Mouse (Mus musculus) monocyte, adult 5-6 weeks (primary cell): ENCODE results near the gene Haus4. TPM values are rescaled to one million over a fixed set of nuclear protein-coding genes. Genes with fewer than 3 reads are reported as not detected.

ENCODE experiments used
- ATAC-seq: fragments of 153-309, 156-312 bp; replicated peaks from 2 replicates; pipeline ENCODE4 v1.8.0; 2017; ENCODE audit warnings: mild to moderate bottlenecking; ENCODE audit not compliant: low TSS enrichment, insufficient number of reproducible peaks, severe bottlenecking, poor library complexity, low FRiP score
- total RNA-seq: library from RNA; stranded (forward); fragments of 200-1000, 200-491, 200-594 nt; gene quantifications from 3 replicates; pipeline ENCODE4 v1.2.3, GENCODE M21; 2017

The Haus4 gene
- 22.6 to 36.0 TPM (median 32.4 TPM) in 3 replicates for total RNA-seq

DNA sequence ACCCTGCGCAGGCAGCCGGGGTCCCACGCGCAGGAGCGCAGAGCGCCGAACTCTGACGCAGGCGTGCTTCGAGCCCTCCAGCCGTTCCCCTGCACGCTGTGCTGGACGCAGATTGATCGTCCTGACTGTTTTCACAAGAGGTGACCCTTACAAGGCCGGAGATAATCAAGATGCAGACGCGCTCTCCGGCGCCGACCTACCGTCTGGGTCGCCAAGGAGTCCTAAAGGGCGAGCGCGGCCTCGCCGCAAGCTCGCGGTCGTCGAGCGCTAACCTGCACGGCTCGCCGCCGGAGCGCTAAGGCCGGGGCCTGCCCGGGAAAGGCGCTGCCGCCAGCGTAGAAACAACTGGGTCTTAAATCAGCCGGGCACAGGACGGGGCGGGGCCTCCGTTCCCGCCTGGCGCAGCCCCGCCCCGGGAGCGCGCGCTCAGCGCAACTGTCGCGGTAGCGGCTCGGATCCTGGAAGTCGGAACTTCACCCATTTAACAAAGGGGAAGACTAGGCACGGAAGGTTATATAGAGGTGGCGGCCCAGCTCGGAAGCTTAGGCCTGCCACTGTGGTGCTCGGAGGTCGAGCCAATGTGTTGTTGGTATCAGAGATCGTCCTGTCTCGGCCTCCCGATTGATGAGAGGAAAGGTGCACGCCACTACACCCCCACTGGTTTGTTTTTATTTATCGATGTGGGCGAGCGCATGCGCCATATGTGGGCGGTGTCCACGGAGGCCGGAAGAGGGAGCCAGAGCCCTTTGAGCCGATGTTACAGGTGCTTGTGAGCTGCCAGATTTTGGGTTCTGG is at the start of gene Haus4:
Haus4 (minus strand) TSS at position 642 of the 795 bp plus-strand sequence.
- ATAC-seq: peak; percentile 91

DNA sequence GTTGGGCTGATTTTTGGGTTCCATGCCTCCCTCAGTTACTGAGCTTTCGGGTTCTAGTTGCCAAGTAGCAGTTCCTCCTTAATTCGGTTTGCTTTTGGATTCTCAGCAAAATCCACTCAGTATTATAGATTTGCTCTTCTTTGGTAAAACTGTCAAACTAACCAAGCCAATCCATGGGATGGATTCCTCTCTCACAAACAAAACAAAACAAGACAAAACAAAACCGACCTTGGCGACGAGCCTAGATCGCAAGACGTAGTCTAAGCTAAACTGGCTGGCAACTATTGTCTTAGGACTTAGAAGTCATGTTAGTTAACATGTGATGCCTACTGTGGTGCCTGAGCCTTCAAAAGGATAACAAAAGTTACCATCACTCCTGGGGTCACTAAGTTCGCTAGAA is 49.3 kb upstream of the Haus4 start:
- no peak for ATAC-seq

DNA sequence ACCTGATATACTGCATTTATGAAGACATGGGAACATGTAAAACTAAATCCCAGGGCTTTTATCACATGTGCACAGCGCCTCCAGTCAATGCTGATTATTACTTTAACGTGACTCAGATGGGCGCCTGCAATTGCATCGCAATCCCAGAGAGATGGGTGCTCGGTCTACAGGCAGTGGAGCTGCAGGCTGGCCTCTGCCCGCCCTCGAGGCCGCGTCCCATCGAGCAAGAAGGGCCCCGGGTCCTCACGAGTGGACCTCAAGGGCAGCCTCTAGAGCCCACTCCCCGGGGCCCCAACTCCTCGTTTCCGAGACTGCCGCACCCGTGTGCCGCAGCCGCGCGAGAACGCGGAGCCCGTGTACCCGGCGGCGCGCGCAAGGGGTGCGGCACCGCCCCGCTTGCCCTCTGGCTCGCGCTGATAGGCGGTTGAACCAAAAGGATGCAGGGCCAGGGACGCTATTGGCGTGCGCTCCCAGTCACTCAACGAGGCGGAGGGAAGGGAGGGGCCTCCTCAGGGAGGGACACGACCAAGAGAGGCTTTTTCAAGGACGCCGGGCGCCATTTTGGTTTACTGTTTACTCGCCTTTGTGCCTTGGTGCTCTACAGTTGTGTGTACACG is 48.7 kb upstream of the Haus4 start:
- peak; percentile 100 for ATAC-seq

DNA sequence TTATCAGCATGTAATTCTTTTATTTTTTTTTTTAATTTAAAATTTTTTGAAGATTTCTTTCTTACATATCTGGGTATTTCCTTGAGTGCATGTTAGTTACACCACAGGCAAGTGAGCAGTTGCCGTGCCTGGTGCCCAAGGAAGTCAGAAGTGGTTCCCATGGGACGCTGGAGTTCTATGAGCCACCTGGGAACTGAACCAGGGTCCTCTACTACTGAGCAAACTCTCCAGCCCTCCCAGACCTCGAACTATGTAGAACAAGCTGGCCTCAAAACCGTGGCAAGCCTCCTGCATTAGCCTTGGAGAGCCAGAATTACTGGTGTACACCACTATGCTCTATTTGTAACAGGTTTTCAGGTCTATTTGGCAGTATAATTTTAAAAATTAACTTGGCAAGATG is 48.2 kb upstream of the Haus4 start:
- no peak for ATAC-seq

GRCm38 (mm10) chr14:54601601-54602000 is 47.2 kb upstream of the Haus4 start:
- no peak for ATAC-seq

GRCm38 (mm10) chr14:54597084-54597483 is 42.7 kb upstream of the Haus4 start:
- ATAC-seq: no peak; the same call in 1 of the 2 replicates

DNA sequence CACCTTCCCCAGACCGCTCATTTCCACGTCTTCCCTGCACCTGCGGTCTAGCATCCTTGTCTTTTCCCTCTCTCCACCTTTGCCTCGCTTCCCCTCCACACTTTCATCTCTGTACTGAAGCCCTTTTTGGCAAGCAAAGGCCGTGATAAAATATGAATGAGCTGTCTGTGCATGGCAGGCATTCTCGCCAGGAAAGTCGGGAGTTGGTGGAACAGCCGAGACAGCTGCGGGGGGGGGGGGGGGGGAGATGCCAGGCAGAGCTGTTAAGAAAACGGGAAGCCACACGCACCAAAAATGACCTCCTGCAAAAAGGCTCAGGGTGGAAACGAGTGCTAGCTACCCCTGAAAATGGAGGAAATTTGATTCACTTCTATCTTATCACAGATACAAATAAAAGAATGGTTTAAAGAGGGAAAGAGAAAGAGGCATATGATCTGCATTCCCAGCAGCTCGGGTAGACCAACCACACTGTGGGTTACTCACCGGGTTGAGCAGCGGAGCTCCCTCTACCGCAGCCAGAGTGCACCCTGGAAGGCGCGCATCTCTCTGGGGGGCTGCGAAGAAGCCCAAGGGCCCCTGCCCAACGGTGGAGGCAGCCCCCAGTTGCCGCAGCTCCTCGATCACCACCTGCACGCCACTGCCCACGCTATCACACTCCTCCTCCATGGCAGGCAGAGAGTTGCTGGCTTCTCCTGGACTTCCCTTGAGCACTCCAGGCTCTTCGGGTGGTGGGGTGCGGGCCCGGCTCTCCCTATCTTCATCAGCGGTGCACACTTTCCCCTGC is 40.4 kb upstream of the Haus4 start:
- no peak for ATAC-seq

DNA sequence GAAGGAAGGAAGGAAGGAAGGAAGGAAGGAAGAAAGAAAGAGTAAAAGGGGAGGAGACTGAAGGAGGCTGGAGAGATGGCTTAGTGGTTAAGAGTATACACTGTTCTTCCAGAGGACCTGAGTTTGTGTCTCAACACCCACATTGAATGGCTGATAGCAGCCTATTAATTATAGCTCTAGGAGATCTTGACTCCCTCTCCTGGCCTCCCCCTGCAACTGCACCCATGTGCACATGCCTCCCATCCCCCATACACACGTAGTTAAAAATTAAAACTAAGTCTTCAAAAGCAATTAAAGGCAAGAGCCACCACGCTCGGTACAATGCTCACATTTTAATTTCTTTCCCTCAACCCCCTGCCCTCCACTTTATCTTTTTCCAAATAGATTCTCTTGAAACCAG is 39.6 kb upstream of the Haus4 start:
- ATAC-seq: 0 out of 2 replicates have a peak, but pooled peaks have one; percentile 19

GRCm38 (mm10) chr14:54592319-54592934 is 38.0 kb upstream of the Haus4 start:
- no peak for ATAC-seq

GRCm38 (mm10) chr14:54591056-54591455 is 36.6 kb upstream of the Haus4 start:
- ATAC-seq: no peak

- no peak for ATAC-seq
These were observed 29.4 kb upstream of the Haus4 start for GRCm38 (mm10) chr14:54583681-54584338.

DNA sequence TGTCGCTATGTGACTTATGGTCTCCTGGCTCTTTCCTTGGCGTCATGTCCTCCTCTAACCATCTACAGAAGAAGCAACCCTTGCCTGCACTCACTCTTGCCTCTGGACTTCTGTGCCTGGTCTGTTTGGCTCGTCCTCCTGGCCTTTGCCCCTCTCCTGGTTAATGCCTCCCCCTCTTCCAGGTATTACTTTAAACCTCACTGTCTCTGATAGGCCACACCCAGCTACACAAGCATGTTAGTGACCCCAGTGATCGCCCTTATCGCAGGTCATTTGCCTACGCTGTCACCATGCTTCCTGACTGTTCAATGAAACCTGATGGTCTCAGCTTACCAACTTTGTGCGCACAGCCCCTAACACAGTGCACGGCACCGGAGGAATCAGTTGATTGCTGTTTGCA is 28.1 kb upstream of the Haus4 start:
- ATAC-seq: no peak

DNA sequence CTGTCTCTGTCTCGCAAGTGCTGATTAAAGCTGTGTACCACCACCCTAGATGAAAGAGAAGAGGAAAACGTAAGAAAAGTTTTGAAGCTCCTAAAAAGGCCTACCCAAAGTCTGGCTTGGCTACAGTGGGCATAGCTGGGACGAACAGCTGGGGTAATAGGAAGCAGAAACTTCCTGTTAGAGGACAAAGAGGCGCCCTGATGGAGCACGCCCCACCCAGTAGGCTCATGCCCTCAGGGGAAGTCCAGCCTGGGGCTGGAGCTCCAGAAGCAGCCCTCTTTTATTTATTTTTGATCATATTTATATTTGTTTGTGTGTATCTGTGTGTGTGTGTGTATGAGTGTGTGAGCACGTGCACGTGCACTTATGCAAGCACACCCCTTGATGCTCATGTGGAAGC is 25.2 kb upstream of the Haus4 start:
- ATAC-seq: no peak; the same call in 1 of the 2 replicates

GRCm38 (mm10) chr14:54578063-54578462 is 23.6 kb upstream of the Haus4 start:
- ATAC-seq: 0 out of 2 replicates have a peak, but pooled peaks have one; percentile 45

DNA sequence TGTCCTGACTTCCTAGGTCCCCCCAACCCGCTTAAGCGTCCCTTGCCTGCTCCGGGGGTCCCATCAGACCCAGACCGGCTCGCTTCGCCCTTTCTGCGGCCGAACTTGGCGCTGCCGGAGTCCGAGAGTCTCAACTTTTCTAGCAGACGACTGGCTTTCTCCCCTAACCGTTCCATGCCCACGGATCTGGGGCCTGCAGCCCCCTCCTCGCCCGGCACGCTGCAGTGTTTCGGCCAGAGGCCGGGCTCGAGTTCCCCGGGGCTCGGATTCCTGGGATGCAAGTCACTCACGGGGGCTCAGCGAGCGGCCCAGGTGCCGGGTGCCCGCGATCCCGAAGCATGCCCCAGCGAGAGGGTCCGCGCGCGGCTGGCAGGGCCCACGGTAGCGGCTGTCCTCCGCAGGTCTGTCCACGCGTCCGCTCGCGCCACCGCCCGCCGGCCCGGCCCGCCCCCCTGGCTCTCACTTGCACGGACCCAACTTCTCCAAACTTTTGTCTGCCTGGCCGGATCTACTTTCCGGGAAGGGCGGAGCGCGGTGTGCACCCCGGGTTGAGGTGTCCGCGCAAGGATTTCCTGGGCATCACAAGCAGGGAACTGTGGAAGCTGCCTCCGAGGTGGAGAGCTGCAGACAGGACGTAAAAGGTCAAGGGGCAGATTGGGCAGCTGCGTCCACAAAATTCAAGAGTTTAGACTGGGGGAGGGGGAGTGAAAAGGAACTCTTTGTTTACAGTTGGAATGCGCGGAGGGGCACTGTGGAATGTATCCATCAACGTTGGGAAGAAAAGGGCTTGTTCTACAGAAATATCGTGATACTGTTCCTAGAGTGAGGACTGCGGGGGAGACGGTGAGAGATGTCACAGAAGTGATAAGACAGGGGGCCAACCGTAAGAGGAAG is 22.9 kb upstream of the Haus4 start, which contains the start of gene Ajuba:
Ajuba (minus strand) TSS at position 470 of the 894 bp plus-strand sequence.
- peak; percentile 84 for ATAC-seq

GRCm38 (mm10) chr14:54576241-54577088 is 22.0 kb upstream of the Haus4 start:
- no peak for ATAC-seq

DNA sequence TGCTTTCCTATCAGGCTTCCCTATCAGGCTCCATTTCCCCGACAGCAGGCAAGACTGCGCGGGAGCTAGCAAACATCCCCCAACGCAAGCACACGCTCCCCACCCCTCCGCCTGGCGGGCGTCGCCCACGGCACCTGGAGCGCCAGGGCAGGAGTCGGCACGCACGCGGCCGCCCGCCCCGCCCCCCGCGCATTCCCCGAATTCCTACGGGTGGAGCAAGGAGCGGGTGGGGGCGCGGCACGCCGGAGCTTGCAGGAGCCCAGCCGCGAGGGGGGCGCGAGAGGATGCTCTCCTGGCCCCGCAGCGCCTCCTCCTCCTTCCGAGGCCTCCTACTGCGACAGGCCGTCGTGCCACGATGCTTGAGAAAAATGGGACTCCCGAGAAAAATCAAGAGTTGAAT is 21.2 kb upstream of the Haus4 start:
- no peak for ATAC-seq
